Mouse (Mus musculus) heart, adult 2 months (tissue): ENCODE data around the gene Arhgef2. TPM values are rescaled to one million over a fixed set of nuclear protein-coding genes. Genes with fewer than 3 reads are reported as not detected.
"Not testable (repeated sequence)": the region's sequence is repeated elsewhere in the genome, so short reads cannot be mapped to it uniquely, and the experiment has no call there.

Experiments
- DNase-seq, 2 experiments: peaks; one replicate each; pipeline ENCODE4 v3.0.0; 2021
- H3K27ac ChIP-seq: fragments of 200-600 bp; 2 replicates; pipeline ENCODE4 v1.8.1; 2022
- H3K27me3 ChIP-seq: fragments of 200-500 bp; 2 replicates; pipeline ENCODE4 v1.6.1; 2012; ENCODE audit warnings: mild to moderate bottlenecking, low read length, inconsistent platforms, mixed read lengths; ENCODE audit not compliant: control insufficient read depth, insufficient read depth
- H3K36me3 ChIP-seq: fragments of 200-500 bp; 2 replicates; pipeline ENCODE4 v1.6.1; 2012; ENCODE audit warnings: low read length, inconsistent platforms; ENCODE audit not compliant: control insufficient read depth, insufficient read depth
- H3K4me1 ChIP-seq: fragments of 200-500 bp; 2 replicates; pipeline ENCODE4 v1.6.1; 2011; ENCODE audit warnings: low read length; ENCODE audit not compliant: control insufficient read depth, insufficient read depth
- H3K4me3 ChIP-seq: fragments of 200-600 bp; 2 replicates; pipeline ENCODE4 v1.8.1; 2022
- H3K79me2 ChIP-seq: fragments of 200-500 bp; replicated peaks from 2 replicates; pipeline ENCODE4 v1.6.1; 2012; ENCODE audit warnings: mild to moderate bottlenecking, inconsistent platforms, low read length, moderate library complexity, mixed read lengths; ENCODE audit not compliant: control insufficient read depth, insufficient read depth
- H3K9ac ChIP-seq: fragments of 200-500 bp; 2 replicates; pipeline ENCODE4 v1.6.1; 2012; ENCODE audit warnings: low read depth, mild to moderate bottlenecking, control low read depth, inconsistent platforms, low read length, mixed read lengths
- CTCF ChIP-seq: fragments of 200-600 bp; IDR thresholded peaks from 2 replicates; pipeline ENCODE4 v1.8.1; 2022; ENCODE audit warnings: antibody characterized with exemption, mild to moderate bottlenecking, moderate library complexity
- EP300 ChIP-seq: fragments of 200-500 bp; IDR thresholded peaks from 2 replicates; pipeline ENCODE4 v1.6.1; 2011; ENCODE audit warnings: low read depth, low read length, control low read depth; ENCODE audit not compliant: insufficient read depth
- POLR2A ChIP-seq: fragments of 200-500 bp; IDR thresholded peaks from 2 replicates; pipeline ENCODE4 v1.6.1; 2011; ENCODE audit warnings: mild to moderate bottlenecking, low read depth, low read length, control low read depth; ENCODE audit not compliant: insufficient read depth
- WGBS: fragments of 180-500 bp; shearing (Covaris S2); methylation state at CpG from one replicate; pipeline ENCODE4 v1.1.7; 2018; 5-methylcytosine and 5-hydroxymethylcytosine counted together
- intact Hi-C: fragments of 180-260 bp; cut with DNase I; formaldehyde crosslinking; loops from one replicate; pipeline ENCODE4 v1.15.1; 2025
- polyA plus RNA-seq: library from polyadenylated mRNA; depleted of rRNA; stranded (reverse); fragments of >200 nt; gene quantifications from 2 replicates; pipeline ENCODE4 v1.2.3, GENCODE M21; 2012
- total RNA-seq, 2 experiments: library from RNA; stranded (reverse); gene quantifications; 2 replicates each; pipeline ENCODE4 v1.2.3; 2021

The Arhgef2 gene
- total and polyA plus RNA-seq, 3 experiments, result 37.3 to 51.0 (median 37.5) TPM

DNA sequence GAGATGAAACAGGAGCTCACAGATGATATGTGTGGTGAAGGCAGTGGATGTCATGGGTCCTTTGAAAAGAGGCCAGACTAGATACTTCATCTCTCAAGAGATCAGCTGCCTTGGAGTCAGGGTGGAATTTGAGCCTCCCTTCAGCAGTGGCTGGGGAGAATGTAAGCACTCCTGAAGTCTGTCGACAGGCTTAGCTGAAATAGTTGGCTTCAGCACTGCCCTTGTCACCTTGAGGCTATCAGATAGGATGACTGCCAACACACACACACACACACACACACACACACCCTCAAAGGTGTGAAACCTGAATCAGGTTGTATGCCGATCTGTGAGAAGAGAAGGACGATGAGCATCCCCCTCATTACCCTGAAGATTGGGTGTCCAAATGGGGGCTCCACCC is 14.7 kb upstream of the Arhgef2 start:
- intact Hi-C loops, result no loop called here
- no peak overlapping the region for H3K27ac ChIP-seq
- TF ChIP-seq CTCF, result no peak
- no peak for TF ChIP-seq EP300
- TF ChIP-seq POLR2A, result no peak

DNA sequence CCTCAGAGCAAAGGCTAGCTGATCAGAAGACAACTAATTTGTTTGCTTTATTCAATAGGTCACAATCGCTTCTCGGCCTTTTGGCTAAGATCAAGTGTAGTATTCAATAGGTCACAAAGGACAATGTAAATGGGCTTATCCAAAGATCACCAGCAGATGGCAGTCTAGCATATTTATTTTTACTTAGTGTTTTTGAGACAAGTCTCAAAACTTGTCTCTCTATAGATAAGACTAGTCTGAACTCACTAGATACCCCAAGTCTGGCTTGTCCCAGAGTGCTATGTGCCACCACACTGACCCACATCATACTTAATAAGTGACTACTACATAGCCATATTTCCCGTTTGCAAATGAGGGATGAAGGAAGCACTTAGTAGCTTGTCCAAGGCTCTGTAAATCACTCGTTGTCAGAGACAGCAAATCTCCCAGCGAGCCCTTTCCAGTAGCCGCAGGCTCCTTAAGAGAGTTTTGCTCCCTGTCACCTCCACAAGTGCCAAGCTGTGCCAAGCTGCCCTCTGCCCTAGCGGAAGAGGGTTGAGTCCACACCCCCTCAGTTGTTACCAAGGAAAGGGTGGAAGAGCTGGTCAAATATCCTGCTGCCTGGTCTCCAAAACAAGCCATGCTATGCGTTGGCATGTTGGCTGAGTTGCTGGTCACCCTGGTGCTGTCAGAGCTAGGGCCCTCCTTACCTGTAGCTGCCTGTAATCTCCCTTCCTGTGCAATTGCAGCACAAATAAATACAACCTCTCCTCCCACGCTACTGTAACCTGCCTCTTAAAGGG is 13.6 kb upstream of the Arhgef2 start:
- H3K9ac ChIP-seq, result peak overlapping the region; percentile 1; the same call in 1 of the 2 replicates
- H3K27me3 ChIP-seq, result no peaks in the 10 kb centered on the region
- peak overlapping the region; percentile 19 for H3K4me3 ChIP-seq
- 12% methylated on average over 9 of the region's 9 CpGs for WGBS
- no peaks in the 10 kb centered on the region for H3K36me3 ChIP-seq
- no peaks in the 10 kb centered on the region for H3K79me2 ChIP-seq
- TF ChIP-seq CTCF (peak; percentile 84), POLR2A (no peak)
- DNase-seq, result peak; percentile 36 to 43
- intact Hi-C loops, result loop anchor here (2.0 kb wide), 1 partner anchor 147 kb away; no protein-coding TSS in a partner anchor
- peak overlapping the region; percentile 75 for H3K27ac ChIP-seq
- peaks cover 6% of the 10 kb centered on the region for H3K4me1 ChIP-seq

More for the DNA sequence above, 14.7 kb upstream of the Arhgef2 start:
- Histone ChIP-seq H3K4me1 (peaks cover 6% of the 10 kb centered on the region), H3K36me3 (no peaks in the 10 kb centered on the region), H3K27me3 (no peaks in the 10 kb centered on the region), H3K4me3 (no peak overlapping the region), H3K9ac (no peak overlapping the region), H3K79me2 (no peaks in the 10 kb centered on the region)
- no peak for DNase-seq
- 64% methylated on average over 3 of the region's 3 CpGs for WGBS

- Histone ChIP-seq H3K4me1 (peaks cover 6% of the 10 kb centered on the region), H3K4me3 (no peak overlapping the region), H3K36me3 (no peaks in the 10 kb centered on the region), H3K9ac (no peak overlapping the region), H3K79me2 (no peaks in the 10 kb centered on the region), H3K27me3 (no peaks in the 10 kb centered on the region), H3K27ac (peak overlapping the region; percentile 75)
- WGBS, result 58% methylated on average over 10 of the region's 10 CpGs
- intact Hi-C loops, result loop anchor here (2.0 kb wide), 1 partner anchor 146 kb away; no protein-coding TSS in a partner anchor
- peak; percentile 30 to 31 for DNase-seq
- TF ChIP-seq EP300 (no peak), CTCF (no peak), POLR2A (no peak)
Measured at GRCm38 (mm10) chr3:88592942-88593576, 12.7 kb upstream of the Arhgef2 start.

DNA sequence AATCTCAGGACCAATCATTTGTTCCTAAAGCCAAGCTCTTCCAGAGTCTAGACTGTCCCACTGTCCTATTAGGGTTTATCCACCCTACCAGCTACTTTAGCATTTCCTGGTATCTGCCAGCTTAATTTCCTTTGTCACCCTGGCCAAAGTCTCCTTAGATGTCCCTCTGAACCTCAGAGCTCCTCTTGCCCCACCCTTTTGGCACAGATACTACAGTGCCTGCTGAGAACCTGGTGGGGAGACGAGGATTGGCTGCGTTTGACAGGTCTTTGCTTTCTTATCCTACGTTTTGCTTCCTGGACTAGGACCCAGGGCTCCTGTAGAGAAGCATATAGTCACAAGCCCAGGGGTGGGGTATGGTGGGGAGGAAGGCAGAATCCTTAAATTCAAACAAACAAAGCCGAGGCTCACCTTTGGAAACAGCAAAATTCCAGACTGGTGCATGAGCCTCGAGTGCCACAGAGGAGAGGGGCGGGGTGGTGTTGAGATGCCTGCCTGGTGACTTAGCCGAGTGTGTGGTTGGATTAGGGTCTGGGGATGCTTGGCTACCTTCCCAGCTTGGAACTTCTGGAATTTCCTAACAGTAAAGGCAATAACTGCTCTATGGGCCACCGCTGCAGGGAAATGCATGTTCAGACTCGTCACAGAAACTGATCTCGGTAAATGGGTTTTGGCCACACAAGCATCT is 11.7 kb upstream of the Arhgef2 start:
- no peaks in the 10 kb centered on the region for H3K79me2 ChIP-seq
- H3K36me3 ChIP-seq, result no peaks in the 10 kb centered on the region
- H3K4me3 ChIP-seq, result no peak overlapping the region
- no peak overlapping the region for H3K9ac ChIP-seq
- TF ChIP-seq EP300 (no peak), POLR2A (no peak), CTCF (no peak)
- WGBS, result 42% methylated on average over 10 of the region's 10 CpGs
- intact Hi-C loops, result loop anchor here (2.0 kb wide), 1 partner anchor 145 kb away; no protein-coding TSS in a partner anchor
- no peak overlapping the region for H3K27ac ChIP-seq
- H3K4me1 ChIP-seq, result peaks cover 6% of the 10 kb centered on the region
- H3K27me3 ChIP-seq, result no peaks in the 10 kb centered on the region
- no peak for DNase-seq

DNA sequence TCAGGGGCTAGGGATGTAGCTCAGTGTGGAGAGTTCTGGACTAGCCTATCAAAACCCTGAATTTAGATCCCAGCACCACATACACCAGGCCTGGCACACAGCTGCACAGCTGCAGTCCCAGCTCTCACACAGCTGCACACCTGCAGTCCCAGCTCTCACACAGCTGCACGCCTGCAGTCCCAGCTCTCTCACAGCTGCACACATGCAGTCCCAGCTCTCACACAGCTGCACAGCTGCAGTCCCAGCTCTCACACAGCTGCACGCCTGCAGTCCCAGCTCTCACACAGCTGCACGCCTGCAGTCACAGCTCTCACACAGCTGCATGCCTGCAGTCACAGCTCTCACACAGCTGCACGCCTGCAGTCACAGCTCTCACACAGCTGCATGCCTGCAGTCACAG is 9.2 kb upstream of the Arhgef2 start:
- 90% methylated on average over 4 of the region's 4 CpGs for WGBS
- H3K9ac ChIP-seq, H3K36me3 ChIP-seq, H3K4me3 ChIP-seq, H3K27ac ChIP-seq, DNase-seq, H3K79me2 ChIP-seq, intact Hi-C loops, H3K27me3 ChIP-seq, H3K4me1 ChIP-seq: not testable (repeated sequence)

DNA sequence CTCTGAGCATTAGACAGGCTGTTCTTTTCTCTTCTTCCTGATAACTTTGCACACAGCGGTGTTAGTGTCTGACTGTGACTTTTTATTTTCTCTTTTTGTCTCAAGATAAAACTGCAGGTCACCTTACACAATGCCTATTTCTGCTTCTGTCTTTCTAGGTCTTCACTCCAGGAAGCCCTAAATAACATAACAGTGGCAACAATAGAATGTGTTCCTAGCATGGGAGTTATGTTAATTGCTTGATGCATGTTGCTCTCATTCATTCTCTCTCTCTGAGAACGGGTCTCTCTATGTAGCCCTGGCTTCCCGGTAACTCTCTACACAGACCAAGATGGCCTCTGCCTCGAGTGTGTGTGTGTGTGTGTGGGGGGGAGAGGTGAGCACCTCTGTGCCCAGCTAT is 3.3 kb upstream of the Arhgef2 start:
- WGBS, result 63% methylated on average over 4 of the region's 4 CpGs
- Histone ChIP-seq H3K4me3 (no peak overlapping the region), H3K79me2 (no peaks in the 10 kb centered on the region), H3K27ac (no peak overlapping the region), H3K9ac (no peak overlapping the region), H3K27me3 (no peaks in the 10 kb centered on the region), H3K4me1 (peaks cover 3% of the 10 kb centered on the region), H3K36me3 (no peaks in the 10 kb centered on the region)
- TF ChIP-seq EP300, result no peak
- no peak for TF ChIP-seq CTCF
- no peak for TF ChIP-seq POLR2A
- no peak for DNase-seq
- intact Hi-C loops, result no loop called here
